Mouse (Mus musculus): ENCODE data around the gene Uck2. TPM values are rescaled to one million over a fixed set of nuclear protein-coding genes. Genes with fewer than 3 reads are reported as not detected.

The Uck2 gene
- polyA plus RNA-seq, 1 experiment from 2014 or later, result 98.3 TPM

DNA sequence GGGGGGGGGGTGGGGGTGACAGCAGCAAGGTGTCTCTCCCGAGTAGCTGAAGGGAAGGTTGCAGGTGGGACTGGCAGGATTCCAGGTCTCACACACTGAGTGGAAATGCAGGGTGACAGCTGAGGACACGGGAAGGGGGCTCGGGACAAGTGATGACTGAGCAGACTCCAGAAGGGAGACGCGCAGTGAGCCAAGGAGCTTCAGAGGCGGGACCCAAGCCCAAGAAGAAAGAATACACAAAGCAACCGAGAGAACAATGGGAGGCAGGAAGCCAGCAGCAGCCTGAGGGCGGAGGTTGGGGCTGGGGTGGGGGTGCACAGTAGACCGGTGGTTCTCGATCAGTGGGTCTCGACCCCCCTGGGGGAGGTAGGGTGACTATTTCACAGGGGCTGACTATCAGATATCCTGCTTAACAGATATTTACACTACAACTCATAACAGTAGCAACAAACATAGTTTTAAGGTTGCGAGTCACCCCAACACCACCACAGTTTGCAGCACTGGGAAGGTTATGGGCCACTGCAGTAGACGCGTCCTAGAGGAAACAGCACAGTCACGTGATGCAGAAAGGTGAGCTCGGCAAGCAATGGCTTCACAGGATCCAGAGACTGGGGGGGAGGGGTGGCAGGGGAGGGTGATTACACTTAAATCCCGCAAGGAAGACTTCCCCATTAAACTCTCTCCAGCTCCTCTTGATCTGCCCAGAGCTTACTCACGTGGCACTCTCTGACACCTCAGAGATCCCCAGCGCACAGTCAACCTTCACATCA is 14.6 kb downstream of the Uck2 start:
- Histone ChIP-seq H3K4me3 (ENCODE audit: low read depth, low read length) (peak overlapping the region; percentile 22), H3K4me1 (ENCODE audit: insufficient read depth) (peaks cover 43% of the 10 kb centered on the region)

DNA sequence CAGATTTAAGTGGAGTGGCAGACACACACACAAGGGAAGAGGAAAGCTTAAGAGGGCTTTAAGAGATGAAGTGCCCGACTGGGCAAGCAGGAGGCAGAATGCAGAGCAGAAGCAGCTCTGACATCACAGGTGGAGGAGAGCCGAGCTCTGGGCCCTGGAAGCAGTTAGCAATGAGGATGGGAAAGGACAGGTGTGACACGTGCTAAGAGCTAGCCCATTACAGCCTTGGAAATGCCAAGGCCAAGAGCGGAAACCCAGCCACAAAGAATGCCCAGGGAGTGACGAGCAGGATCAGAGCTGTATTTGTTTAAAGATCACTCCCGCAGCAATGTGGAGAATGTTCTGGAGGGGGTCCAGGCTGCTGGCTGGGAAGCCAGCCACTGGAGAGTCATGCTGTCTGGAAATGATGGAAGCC is 15.3 kb downstream of the Uck2 start:
- peak; percentile 82 for ATAC-seq (ENCODE audit: insufficient read depth)
- H3K27me3 ChIP-seq (ENCODE audit: insufficient read depth, low read length), result no peaks in the 10 kb centered on the region
- H3K4me2 ChIP-seq, result peak overlapping the region; percentile 61
- no peaks in the 10 kb centered on the region for H3K36me3 ChIP-seq (ENCODE audit: insufficient read depth)
- WGBS, result 11% methylated on average over 6 of the region's 6 CpGs
- no peak overlapping the region for H3K9ac ChIP-seq
- peaks cover 43% of the 10 kb centered on the region for H3K4me1 ChIP-seq (ENCODE audit: insufficient read depth)
- H3K4me3 ChIP-seq (ENCODE audit: low read depth, low read length), result peak overlapping the region; percentile 22; the same call in 1 of the 2 replicates
- peak overlapping the region; percentile 86 for H3K27ac ChIP-seq (ENCODE audit: low read depth)
- peak; percentile 10; the same call in 1 of the 2 replicates for TF ChIP-seq CTCF (IDR thresholded peaks at IDR 0.05; ENCODE audit: low read depth)
- no peaks in the 10 kb centered on the region for H3K9me3 ChIP-seq (ENCODE audit: low read depth, low read length)
- peak; percentile 94 for DNase-seq

More for the DNA sequence above, 14.6 kb downstream of the Uck2 start:
- H3K27ac ChIP-seq (ENCODE audit: low read depth), result peak overlapping the region; percentile 86
- ATAC-seq (ENCODE audit: insufficient read depth) (peak; percentile 71), DNase-seq (peak; percentile 85)
- H3K9me3 ChIP-seq (ENCODE audit: low read depth, low read length), result no peaks in the 10 kb centered on the region
- peak overlapping the region; percentile 61 for H3K4me2 ChIP-seq
- no peaks in the 10 kb centered on the region for H3K27me3 ChIP-seq (ENCODE audit: insufficient read depth, low read length)
- peak overlapping the region; percentile 34 for H3K9ac ChIP-seq
- H3K36me3 ChIP-seq (ENCODE audit: insufficient read depth), result no peaks in the 10 kb centered on the region
- WGBS, result 9% methylated on average over 19 of the region's 19 CpGs
- TF ChIP-seq CTCF (IDR thresholded peaks at IDR 0.05; ENCODE audit: low read depth), result no peak

GRCm38 (mm10) chr1:167269350-167269811 is 15.7 kb downstream of the Uck2 start:
- H3K4me3 ChIP-seq (ENCODE audit: low read depth, low read length), result 0 out of 2 replicates have a peak overlapping the region, but pooled peaks have one; percentile 22
- TF ChIP-seq CTCF (IDR thresholded peaks at IDR 0.05; ENCODE audit: low read depth), result no peak
- ATAC-seq (ENCODE audit: insufficient read depth) (peak; percentile 48), DNase-seq (peak; percentile 47)
- H3K9me3 ChIP-seq (ENCODE audit: low read depth, low read length), result no peaks in the 10 kb centered on the region
- H3K36me3 ChIP-seq (ENCODE audit: insufficient read depth), result no peaks in the 10 kb centered on the region
- peaks cover 43% of the 10 kb centered on the region for H3K4me1 ChIP-seq (ENCODE audit: insufficient read depth)
- peak overlapping the region; percentile 86 for H3K27ac ChIP-seq (ENCODE audit: low read depth)
- H3K9ac ChIP-seq, result no peak overlapping the region
- H3K27me3 ChIP-seq (ENCODE audit: insufficient read depth, low read length), result no peaks in the 10 kb centered on the region
- 23% methylated on average over 14 of the region's 14 CpGs for WGBS
- peak overlapping the region; percentile 61 for H3K4me2 ChIP-seq

GRCm38 (mm10) chr1:167268360-167269063 is 16.6 kb downstream of the Uck2 start:
- Histone ChIP-seq H3K9me3 (ENCODE audit: low read depth, low read length) (no peaks in the 10 kb centered on the region), H3K4me2 (peak overlapping the region; percentile 61), H3K4me1 (ENCODE audit: insufficient read depth) (peaks cover 37% of the 10 kb centered on the region), H3K9ac (no peak overlapping the region), H3K4me3 (ENCODE audit: low read depth, low read length) (no peak overlapping the region), H3K27ac (ENCODE audit: low read depth) (peak overlapping the region; percentile 86), H3K36me3 (ENCODE audit: insufficient read depth) (no peaks in the 10 kb centered on the region), H3K27me3 (ENCODE audit: insufficient read depth, low read length) (no peaks in the 10 kb centered on the region)
- DNase-seq (no peak), ATAC-seq (ENCODE audit: insufficient read depth) (no peak)
- TF ChIP-seq CTCF (IDR thresholded peaks at IDR 0.05; ENCODE audit: low read depth), result no peak
- WGBS, result 83% methylated on average over 9 of the region's 9 CpGs

DNA sequence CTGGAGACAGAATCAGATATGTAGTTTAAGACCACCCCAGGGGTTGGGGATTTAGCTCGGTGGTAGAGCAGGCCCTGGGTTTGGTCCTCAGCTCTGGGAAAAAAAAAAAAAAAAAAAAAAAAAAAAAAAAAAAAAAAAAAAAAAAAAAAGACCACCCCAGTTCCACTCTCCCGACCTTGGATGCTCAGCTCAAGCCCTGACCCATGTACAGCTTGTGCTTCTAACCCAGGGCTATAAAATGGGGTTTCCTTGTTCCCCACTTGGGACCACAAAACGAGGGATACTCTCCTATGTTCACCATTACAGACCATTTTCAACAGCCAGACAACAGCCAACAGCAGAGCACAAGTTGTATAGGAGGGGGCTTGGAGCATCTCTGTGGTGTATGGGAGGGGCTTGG is 18.4 kb downstream of the Uck2 start:
- no peak for TF ChIP-seq CTCF (IDR thresholded peaks at IDR 0.05; ENCODE audit: low read depth)
- WGBS, result 83% methylated on average over 3 of the region's 3 CpGs
- no peak overlapping the region for H3K27ac ChIP-seq (ENCODE audit: low read depth)
- H3K4me3 ChIP-seq (ENCODE audit: low read depth, low read length), result no peak overlapping the region
- H3K4me2 ChIP-seq, result no peak overlapping the region
- ATAC-seq (ENCODE audit: insufficient read depth) (no peak), DNase-seq (no peak)
- peaks cover 28% of the 10 kb centered on the region for H3K4me1 ChIP-seq (ENCODE audit: insufficient read depth)
- no peaks in the 10 kb centered on the region for H3K27me3 ChIP-seq (ENCODE audit: insufficient read depth, low read length)
- H3K9me3 ChIP-seq (ENCODE audit: low read depth, low read length), result no peaks in the 10 kb centered on the region
- H3K9ac ChIP-seq, result no peak overlapping the region
- no peaks in the 10 kb centered on the region for H3K36me3 ChIP-seq (ENCODE audit: insufficient read depth)

- 83% methylated on average over 4 of the region's 4 CpGs for whole genome bisulfite sequencing
Measured at GRCm38 (mm10) chr1:167265366-167265765, 19.8 kb downstream of the Uck2 start.

DNA sequence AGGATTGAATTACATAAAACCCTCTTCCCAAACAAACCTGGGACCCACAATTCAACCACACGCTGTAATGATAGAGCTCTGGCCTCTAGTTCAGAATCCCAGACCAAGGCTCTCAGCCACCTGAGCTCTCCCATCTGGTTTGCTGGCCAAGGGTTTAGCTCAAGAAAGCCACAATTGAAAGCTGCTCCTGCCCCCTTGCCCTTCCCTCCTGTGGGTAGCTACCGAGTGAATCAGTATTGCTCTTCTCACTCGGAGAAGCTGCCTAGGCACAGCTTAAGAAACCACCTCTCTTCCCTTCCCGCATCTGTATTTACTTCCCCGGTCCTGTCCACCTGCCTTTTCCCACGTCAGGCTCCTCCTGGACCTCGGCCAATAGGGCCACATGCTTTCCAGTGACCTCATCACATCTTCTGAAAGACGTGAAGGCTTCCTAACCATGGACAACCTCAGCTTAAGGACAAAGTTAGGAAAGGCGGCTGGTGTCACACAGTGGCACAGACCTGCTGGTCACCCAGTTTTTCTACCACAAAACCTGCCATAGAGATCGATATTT is 22.6 kb downstream of the Uck2 start:
- WGBS, result 52% methylated on average over 10 of the region's 10 CpGs
- TF ChIP-seq CTCF (IDR thresholded peaks at IDR 0.05; ENCODE audit: low read depth), result no peak
- H3K27ac ChIP-seq (ENCODE audit: low read depth), result no peak overlapping the region
- H3K4me1 ChIP-seq (ENCODE audit: insufficient read depth), result no peaks in the 10 kb centered on the region; the same call in 1 of the 2 replicates
- no peak overlapping the region for H3K4me2 ChIP-seq
- no peaks in the 10 kb centered on the region for H3K9me3 ChIP-seq (ENCODE audit: low read depth, low read length)
- no peak overlapping the region for H3K9ac ChIP-seq
- ATAC-seq (ENCODE audit: insufficient read depth), result no peak
- DNase-seq, result no peak
- H3K27me3 ChIP-seq (ENCODE audit: insufficient read depth, low read length), result no peaks in the 10 kb centered on the region
- H3K36me3 ChIP-seq (ENCODE audit: insufficient read depth), result no peaks in the 10 kb centered on the region
- H3K4me3 ChIP-seq (ENCODE audit: low read depth, low read length), result no peak overlapping the region

More at GRCm38 (mm10) chr1:167265366-167265765, 19.8 kb downstream of the Uck2 start:
- Histone ChIP-seq H3K27ac (ENCODE audit: low read depth) (no peak overlapping the region), H3K9me3 (ENCODE audit: low read depth, low read length) (no peaks in the 10 kb centered on the region), H3K36me3 (ENCODE audit: insufficient read depth) (no peaks in the 10 kb centered on the region), H3K4me2 (no peak overlapping the region), H3K27me3 (ENCODE audit: insufficient read depth, low read length) (no peaks in the 10 kb centered on the region), H3K4me1 (ENCODE audit: insufficient read depth) (peaks cover 14% of the 10 kb centered on the region), H3K9ac (no peak overlapping the region), H3K4me3 (ENCODE audit: low read depth, low read length) (no peak overlapping the region)
- ATAC-seq (ENCODE audit: insufficient read depth) (no peak), DNase-seq (no peak)
- TF ChIP-seq CTCF (IDR thresholded peaks at IDR 0.05; ENCODE audit: low read depth), result no peak
